ENCODE assay signal across 8 mouse cellular contexts in genomic region chr12:99220333-99220732, GRCm38 (mm10).
DNase-seq lines count a peak whose midpoint lies in the region; ATAC-seq lines count a peak whose summit lies in the region.

No protein-coding gene starts in this region.

- peak; percentile 83 for ATAC-seq in neural tube, embryonic 12.5 days (ENCODE audit: low FRiP score, low read depth)

- H3K4me1 ChIP-seq in neural tube, embryonic 12.5 days: peaks cover 80% of the 10 kb centered on the region

- no peaks in the 10 kb centered on the region for H3K9me3 ChIP-seq in neural tube, embryonic 12.5 days

- H3K4me3 ChIP-seq in neural tube, embryonic 12.5 days: no peak overlapping the region

- H3K4me2 ChIP-seq in neural tube, embryonic 12.5 days (replicated peaks): peak overlapping the region; percentile 31

- WGBS in neural tube, embryonic 12.5 days: 14% methylated on average over 8 of the region's 8 CpGs

- H3K9ac ChIP-seq in neural tube, embryonic 12.5 days: no peak overlapping the region

- H3K27me3 ChIP-seq in neural tube, embryonic 12.5 days (replicated peaks): no peaks in the 10 kb centered on the region

- DNase-seq in cerebellum, adult 9-11 months: peak; percentile 55
- DNase-seq in cerebellum, adult 18-20 months: no peak
- peak; percentile 81 for DNase-seq in embryo, embryonic 9.5 days (ENCODE audit: extremely low spot score)
- DNase-seq in layer of hippocampus, adult 8-10 months (ENCODE audit: low spot score in 2 of 2): peak; percentile 54 to 63
- DNase-seq in ovary, postnatal 14 days (ENCODE audit: low spot score): no peak
- DNase-seq in thymus, postnatal 36 days: no peak
- DNase-seq in kidney, postnatal 25 days: no peak

- no peaks in the 10 kb centered on the region for H3K36me3 ChIP-seq in neural tube, embryonic 12.5 days

- H3K27ac ChIP-seq in neural tube, embryonic 12.5 days: no peak overlapping the region

Comparison
In these comparisons a context has a peak if more than half of its experiments do, and no peak if none do; other contexts are left out.
1. DNase-seq: peak in cerebellum, adult 9-11 months (single experiment), embryo, embryonic 9.5 days (single experiment) and layer of hippocampus, adult 8-10 months (2 of 2); none in cerebellum, adult 18-20 months (0 of 2), ovary, postnatal 14 days (single experiment), thymus, postnatal 36 days (0 of 2) and kidney, postnatal 25 days (0 of 2).